Mouse (Mus musculus) left cerebral cortex, adult 2 months (tissue): ENCODE results near the gene Fbxl8. TPM values are rescaled to one million over a fixed set of nuclear protein-coding genes. Genes with fewer than 3 reads are reported as not detected.

Source experiments
- DNase-seq, 2 experiments: peaks; one replicate each; pipeline ENCODE4 v3.0.0; 2021 to 2022; ENCODE audit warnings: low spot score in 2 of 2, mixed read lengths in 1 of 2; ENCODE audit errors: extremely low spot score in 1 of 2
- H3K27ac ChIP-seq: fragments of 200-600 bp; 2 replicates; pipeline ENCODE4 v1.8.1; 2022
- H3K4me3 ChIP-seq: fragments of 200-600 bp; 2 replicates; pipeline ENCODE4 v1.8.1; 2022
- CTCF ChIP-seq: fragments of 200-600 bp; IDR thresholded peaks from 2 replicates; pipeline ENCODE4 v1.8.1; 2022; ENCODE audit warnings: antibody characterized with exemption, mild to moderate bottlenecking, moderate library complexity
- intact Hi-C: fragments of 180-260 bp; cut with DNase I; formaldehyde crosslinking; loops from one replicate; pipeline ENCODE4 v1.15.1; 2025
- total RNA-seq, 2 experiments: library from RNA; stranded (reverse); gene quantifications; 2 replicates each; pipeline ENCODE4 v1.2.3; 2021

The Fbxl8 gene
- total RNA-seq, 2 experiments from 2014 or later = 1.00 to 1.1 TPM

GRCm38 (mm10) chr8:105298351-105299252 lies 34.2 kb downstream of the Fbxl8 start:
- intact Hi-C loops = no loop called here
- peak overlapping the region; percentile 78 for H3K4me3 ChIP-seq
- TF ChIP-seq CTCF = no peak
- peak overlapping the region; percentile 89 for H3K27ac ChIP-seq
- no peak for DNase-seq

- no peak overlapping the region for H3K27ac ChIP-seq
- intact Hi-C loops = no loop called here
- TF ChIP-seq CTCF = no peak
- no peak for DNase-seq
- no peak overlapping the region for H3K4me3 ChIP-seq
Measured at GRCm38 (mm10) chr8:105299962-105300361, 35.5 kb downstream of the Fbxl8 start.

- no peak for TF ChIP-seq CTCF
- intact Hi-C loops = no loop called here
- Histone ChIP-seq H3K4me3 (no peak overlapping the region), H3K27ac (no peak overlapping the region; the same call in 1 of the 2 replicates)
- no peak for DNase-seq
Measured at GRCm38 (mm10) chr8:105303396-105303795, 38.9 kb downstream of the Fbxl8 start.

- Histone ChIP-seq H3K27ac (peak overlapping the region; percentile 32), H3K4me3 (no peak overlapping the region)
- no peak for DNase-seq
- intact Hi-C loops = no loop called here
- no peak for TF ChIP-seq CTCF
Measured at GRCm38 (mm10) chr8:105303874-105304273, 39.4 kb downstream of the Fbxl8 start.

GRCm38 (mm10) chr8:105304325-105305210 lies 40.1 kb downstream of the Fbxl8 start:
- Histone ChIP-seq H3K27ac (peak overlapping the region; percentile 32), H3K4me3 (no peak overlapping the region)
- TF ChIP-seq CTCF = no peak
- DNase-seq = no peak
- intact Hi-C loops = no loop called here

DNA sequence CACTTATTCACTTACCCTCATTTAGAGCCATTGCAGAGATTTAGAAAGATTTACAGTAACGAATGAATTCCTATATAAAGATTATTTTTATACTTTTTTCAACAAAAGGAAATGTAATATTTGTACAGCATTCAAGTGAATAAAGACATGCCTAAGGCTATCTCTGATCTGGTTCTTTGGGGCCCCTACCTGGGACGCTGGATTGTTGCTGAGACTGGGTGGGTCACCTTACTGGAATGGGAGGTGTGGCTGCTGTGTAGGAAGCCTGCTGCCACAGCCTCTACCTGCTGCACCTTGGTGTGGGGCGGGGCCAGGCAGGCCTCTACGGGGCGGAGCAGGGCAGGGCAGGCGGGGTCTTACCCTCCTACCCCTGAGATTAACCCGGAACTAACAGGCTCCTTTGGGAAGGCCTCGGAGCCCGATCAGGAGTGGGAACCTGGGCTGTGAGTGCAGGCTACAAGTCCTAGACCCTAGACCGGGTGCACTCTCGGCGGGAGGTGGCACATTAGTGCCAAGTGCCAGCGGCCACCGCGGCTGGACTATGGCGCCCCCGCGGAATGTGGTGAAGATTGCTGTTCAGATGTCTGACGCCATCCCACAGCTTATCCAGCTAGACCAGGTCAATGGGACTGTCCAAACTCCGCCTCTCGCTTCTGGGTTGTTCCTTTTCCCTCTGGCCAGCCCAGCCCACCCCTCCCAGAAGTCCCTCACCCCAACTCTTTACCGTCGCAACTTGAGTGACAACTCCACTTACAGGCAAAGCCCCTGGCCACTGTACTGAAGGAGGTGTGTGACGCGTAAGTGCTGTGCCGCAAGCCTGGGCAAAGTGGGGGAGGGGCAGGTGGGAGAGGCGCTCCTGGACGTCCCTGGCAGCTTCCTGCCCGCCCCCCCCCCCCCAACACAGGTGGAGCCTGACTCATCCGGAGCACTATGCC lies 41.0 kb downstream of the Fbxl8 start, which contains the start of gene Elmo3:
TSS of gene Elmo3 (plus strand) at position 391 of the 935 bp plus-strand sequence.
- DNase-seq = peak; percentile 55 to 61
- Histone ChIP-seq H3K27ac (peak within 1 kb of the TSS; percentile 73), H3K4me3 (peak within 1 kb of the TSS; percentile 35)
- no peak for TF ChIP-seq CTCF
- intact Hi-C loops = no loop called here

- peak; percentile 33 for TF ChIP-seq CTCF
- no peak for DNase-seq
- Histone ChIP-seq H3K4me3 (peak overlapping the region; percentile 35), H3K27ac (peak overlapping the region; percentile 73)
- intact Hi-C loops = no loop called here
Measured at GRCm38 (mm10) chr8:105306146-105306691, 41.8 kb downstream of the Fbxl8 start.

- no peak for TF ChIP-seq CTCF
- DNase-seq = no peak
- intact Hi-C loops = no loop called here
- no peak overlapping the region for H3K27ac ChIP-seq
- no peak overlapping the region for H3K4me3 ChIP-seq
Measured at GRCm38 (mm10) chr8:105307670-105308069, 43.2 kb downstream of the Fbxl8 start.

GRCm38 (mm10) chr8:105308428-105308827 lies 44.0 kb downstream of the Fbxl8 start:
- no peak for DNase-seq
- Histone ChIP-seq H3K4me3 (no peak overlapping the region), H3K27ac (no peak overlapping the region)
- intact Hi-C loops = no loop called here
- no peak for TF ChIP-seq CTCF

- H3K27ac ChIP-seq = no peak overlapping the region
- no peak for DNase-seq
- intact Hi-C loops = no loop called here
Measured at GRCm38 (mm10) chr8:105309142-105309847, 44.8 kb downstream of the Fbxl8 start.

More at GRCm38 (mm10) chr8:105309142-105309847, 44.8 kb downstream of the Fbxl8 start:
- TF ChIP-seq CTCF = no peak
- H3K4me3 ChIP-seq = no peak overlapping the region
